Mouse (Mus musculus): ENCODE results near the gene Gm21943. TPM values are rescaled to one million over a fixed set of nuclear protein-coding genes. Genes with fewer than 3 reads are reported as not detected.
"Not testable (repeated sequence)": the region's sequence is repeated elsewhere in the genome, so short reads cannot be mapped to it uniquely, and the experiment has no call there.

Gm21943 gene
- polyA plus RNA-seq (2015; fragmentation: Nextera tagmentation; extraction: Ambion mirVana): not detected in 2 replicates

- not testable (repeated sequence) for ATAC-seq (replicated peaks)
- WGBS: no CpG with 5 or more reads among the region's 4 CpGs
Observed at GRCm38 (mm10) chrY:57533644-57534043, at the start of gene Gm21943. Gm21943 (minus strand) TSS chrY:57533744.

More at GRCm38 (mm10) chrY:57533644-57534043, at the start of gene Gm21943:
- not testable (repeated sequence) for H3K27ac ChIP-seq; H3K27me3 ChIP-seq (replicated peaks); H3K9me3 ChIP-seq; H3K4me1 ChIP-seq; H3K4me3 ChIP-seq; H3K36me3 ChIP-seq (replicated peaks); H3K4me2 ChIP-seq; H3K9ac ChIP-seq

Other genes with a start within 250 kb of the Gm21943 start
- gene Gm28961, start 172.0 kb upstream of the Gm21943 start, polyA plus RNA-seq (2015; fragmentation: Nextera tagmentation; extraction: Ambion mirVana): not detected in 2 replicates

Data from midbrain, embryonic 15.5 days (tissue).